Mouse (Mus musculus): ENCODE measurements around the gene Bicra. TPM values are rescaled to one million over a fixed set of nuclear protein-coding genes. Genes with fewer than 3 reads are reported as not detected.

Bicra gene
- polyA plus RNA-seq, 1 experiment = 30.6 TPM

DNA sequence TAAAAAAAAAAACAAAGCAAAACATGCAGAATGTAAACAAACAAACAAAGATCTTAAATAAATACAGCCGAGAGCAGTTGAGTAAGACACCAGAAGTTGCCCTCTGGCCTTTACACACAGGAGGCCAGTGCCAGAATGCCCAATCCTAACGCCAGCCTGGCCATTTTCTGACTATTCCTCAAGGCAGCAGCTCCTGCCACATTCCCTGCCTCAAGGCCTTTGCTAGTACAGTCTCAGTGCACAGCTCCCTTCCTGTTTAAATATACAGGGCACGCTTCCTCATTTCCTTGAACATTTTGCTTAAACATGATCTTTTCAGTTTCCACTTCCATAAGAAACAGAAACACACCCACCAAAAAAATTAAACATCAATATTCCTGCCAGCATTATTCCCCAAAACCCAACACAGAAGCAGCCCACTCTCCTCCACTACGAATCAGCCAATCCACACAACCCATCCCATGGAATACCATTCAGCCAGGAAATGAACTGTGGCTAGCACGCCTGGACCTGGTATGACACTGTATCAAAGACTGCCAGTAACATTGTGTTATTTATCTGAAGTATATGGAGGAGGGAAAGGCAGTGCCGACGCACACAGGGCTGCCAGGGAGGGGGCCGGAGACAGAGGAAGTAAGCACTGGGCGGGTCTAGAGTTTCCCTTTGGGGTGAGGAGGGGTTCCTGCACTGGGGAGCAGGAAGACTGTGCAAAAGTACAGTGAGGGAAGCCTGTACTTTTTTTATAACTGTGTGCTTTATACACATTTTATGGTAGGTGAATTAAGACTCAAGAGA is 29.5 kb downstream of the Bicra start:
- no peaks in the 10 kb centered on the region for H3K27me3 ChIP-seq (replicated peaks)
- no peaks in the 10 kb centered on the region for H3K9me3 ChIP-seq
- peaks cover 28% of the 10 kb centered on the region for H3K36me3 ChIP-seq (replicated peaks; ENCODE audit: low read length)
- TF ChIP-seq GATA1 (IDR thresholded peaks at IDR 0.05; ENCODE audit: borderline replicate concordance, low read length) = no peak
- no peak for TF ChIP-seq FLI1 (IDR thresholded peaks at IDR 0.05; ENCODE audit: low read length)
- H3K4me3 ChIP-seq (replicated peaks) = peak overlapping the region; percentile 81
- H3K4me1 ChIP-seq = peaks cover 98% of the 10 kb centered on the region

DNA sequence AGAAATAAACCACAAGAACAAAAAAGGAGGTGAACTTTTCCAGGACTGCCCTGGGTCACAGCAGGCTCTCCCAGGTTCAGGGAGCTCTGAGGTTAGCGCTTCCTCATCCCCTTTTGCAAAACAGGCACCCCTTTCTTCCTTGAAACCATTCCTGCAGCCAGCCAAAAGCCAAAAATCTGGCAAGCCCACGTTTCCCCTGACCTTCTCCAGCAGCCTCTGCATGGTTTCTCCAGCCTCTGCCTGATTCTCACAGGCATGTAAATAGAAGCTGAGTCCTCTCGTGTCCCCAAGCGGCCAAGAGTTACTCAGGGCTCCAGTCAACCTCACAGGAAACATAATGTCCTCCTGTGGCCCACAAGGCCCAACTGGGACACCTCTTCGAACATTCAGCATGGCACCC is 32.3 kb downstream of the Bicra start:
- Histone ChIP-seq H3K27me3 (replicated peaks) (no peaks in the 10 kb centered on the region), H3K4me1 (peaks cover 99% of the 10 kb centered on the region), H3K4me3 (replicated peaks) (no peak overlapping the region), H3K9me3 (no peaks in the 10 kb centered on the region), H3K36me3 (replicated peaks; ENCODE audit: low read length) (peaks cover 51% of the 10 kb centered on the region)
- TF ChIP-seq GATA1 (IDR thresholded peaks at IDR 0.05; ENCODE audit: borderline replicate concordance, low read length) (no peak), FLI1 (IDR thresholded peaks at IDR 0.05; ENCODE audit: low read length) (no peak)

DNA sequence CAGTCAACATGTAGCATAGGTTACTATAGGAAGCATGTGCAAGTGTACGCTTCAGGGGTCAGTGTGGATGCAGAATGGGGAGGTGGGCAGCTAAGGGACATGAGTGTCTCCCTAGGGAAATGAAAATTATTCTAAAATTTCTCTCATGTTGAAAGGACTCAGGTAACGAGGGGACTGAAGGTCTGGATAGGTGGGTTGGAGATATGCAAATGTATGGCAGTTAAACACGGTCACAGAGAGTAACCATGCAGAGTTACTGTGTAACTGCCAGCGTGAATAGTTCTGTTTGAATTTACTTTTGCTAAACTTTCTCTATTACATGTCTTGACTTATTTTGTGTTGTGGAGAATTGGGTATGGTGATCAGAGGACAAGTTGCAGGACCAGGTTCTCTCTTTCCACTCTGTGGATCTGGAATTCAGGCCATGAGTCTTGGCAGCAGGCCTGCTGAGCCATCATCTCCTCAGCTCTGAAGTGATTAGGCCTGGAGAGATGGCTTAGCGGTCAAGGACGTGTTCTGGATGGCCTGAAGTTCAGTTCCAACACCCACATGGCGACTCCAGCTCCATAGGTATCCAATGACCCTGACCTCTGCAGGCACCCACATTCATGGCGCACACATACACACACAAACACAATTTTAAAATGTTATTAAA is 33.1 kb downstream of the Bicra start:
- H3K4me1 ChIP-seq = peaks cover 99% of the 10 kb centered on the region
- H3K36me3 ChIP-seq (replicated peaks; ENCODE audit: low read length) = peaks cover 49% of the 10 kb centered on the region
- H3K27me3 ChIP-seq (replicated peaks) = no peaks in the 10 kb centered on the region
- H3K4me3 ChIP-seq (replicated peaks) = no peak overlapping the region
- no peaks in the 10 kb centered on the region for H3K9me3 ChIP-seq
- TF ChIP-seq FLI1 (IDR thresholded peaks at IDR 0.05; ENCODE audit: low read length) = no peak

DNA sequence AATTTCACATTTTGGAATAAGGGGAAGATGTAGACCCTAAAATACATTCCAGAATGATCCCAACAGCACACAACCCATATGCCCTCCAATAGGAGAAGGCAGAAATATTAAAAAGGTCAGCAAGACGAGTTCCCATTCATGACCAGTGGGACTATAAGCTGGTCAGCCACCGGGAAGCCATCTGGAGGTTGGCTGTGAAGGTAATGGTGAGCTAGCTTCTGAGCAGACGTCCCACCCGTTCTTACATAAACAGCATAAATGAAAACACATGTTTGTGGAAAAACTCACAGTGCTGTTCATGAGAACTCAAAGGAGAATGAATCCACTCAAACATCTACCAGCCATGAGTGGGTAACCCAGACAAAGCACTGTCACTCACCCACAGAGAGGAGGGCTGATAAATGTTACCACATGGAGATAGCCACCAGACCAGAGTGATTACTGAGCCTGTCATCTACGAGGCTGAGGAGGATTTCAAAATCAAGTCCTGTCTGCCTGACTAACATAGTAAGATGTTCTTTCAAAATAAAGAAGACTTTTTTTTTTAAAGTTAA is 33.9 kb downstream of the Bicra start:
- Histone ChIP-seq H3K36me3 (replicated peaks; ENCODE audit: low read length) (peaks cover 49% of the 10 kb centered on the region), H3K4me1 (peaks cover 97% of the 10 kb centered on the region)
- TF ChIP-seq FLI1 (IDR thresholded peaks at IDR 0.05; ENCODE audit: low read length) (no peak), GATA1 (IDR thresholded peaks at IDR 0.05; ENCODE audit: borderline replicate concordance, low read length) (no peak)

DNA sequence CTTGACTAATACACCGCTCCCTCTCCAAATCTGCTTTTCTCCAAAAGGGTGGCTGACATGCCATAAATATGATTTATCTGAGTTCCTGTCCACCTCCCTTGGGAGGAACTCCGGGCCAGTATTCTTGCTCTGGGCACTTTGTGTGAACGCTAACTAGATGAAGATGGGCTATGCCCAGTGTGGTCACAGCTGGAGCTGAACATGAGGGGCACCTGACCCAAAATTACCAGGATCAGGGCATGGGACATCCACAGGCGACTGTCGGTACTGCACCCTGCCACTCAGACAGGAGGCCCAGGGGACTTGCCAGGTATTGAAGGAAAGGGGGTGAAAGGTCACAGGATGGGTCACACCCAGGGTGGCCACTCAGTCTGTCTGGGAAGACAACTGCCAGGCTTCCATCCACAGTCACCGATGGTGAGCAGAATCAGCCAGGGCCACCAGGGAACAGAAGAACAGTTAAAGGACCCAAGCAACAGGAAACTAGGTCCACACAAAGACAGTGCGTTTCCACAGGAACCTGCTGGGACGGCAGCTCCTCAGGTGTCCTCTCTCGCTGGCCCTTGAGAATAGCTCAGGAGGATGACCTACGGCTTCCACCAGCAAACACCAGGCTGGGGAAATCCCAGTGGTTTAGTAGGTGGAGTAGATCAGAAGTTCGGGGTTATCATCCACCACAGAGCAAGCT is 35.0 kb downstream of the Bicra start:
- Histone ChIP-seq H3K4me1 (peaks cover 97% of the 10 kb centered on the region), H3K27me3 (replicated peaks) (no peaks in the 10 kb centered on the region), H3K9me3 (no peaks in the 10 kb centered on the region), H3K36me3 (replicated peaks; ENCODE audit: low read length) (peaks cover 56% of the 10 kb centered on the region), H3K4me3 (replicated peaks) (no peak overlapping the region)
- TF ChIP-seq FLI1 (IDR thresholded peaks at IDR 0.05; ENCODE audit: low read length) (no peak), GATA1 (IDR thresholded peaks at IDR 0.05; ENCODE audit: borderline replicate concordance, low read length) (no peak)

More for the DNA sequence above, 33.9 kb downstream of the Bicra start:
- no peaks in the 10 kb centered on the region for H3K27me3 ChIP-seq (replicated peaks)
- H3K4me3 ChIP-seq (replicated peaks) = no peak overlapping the region
- H3K9me3 ChIP-seq = no peaks in the 10 kb centered on the region

DNA sequence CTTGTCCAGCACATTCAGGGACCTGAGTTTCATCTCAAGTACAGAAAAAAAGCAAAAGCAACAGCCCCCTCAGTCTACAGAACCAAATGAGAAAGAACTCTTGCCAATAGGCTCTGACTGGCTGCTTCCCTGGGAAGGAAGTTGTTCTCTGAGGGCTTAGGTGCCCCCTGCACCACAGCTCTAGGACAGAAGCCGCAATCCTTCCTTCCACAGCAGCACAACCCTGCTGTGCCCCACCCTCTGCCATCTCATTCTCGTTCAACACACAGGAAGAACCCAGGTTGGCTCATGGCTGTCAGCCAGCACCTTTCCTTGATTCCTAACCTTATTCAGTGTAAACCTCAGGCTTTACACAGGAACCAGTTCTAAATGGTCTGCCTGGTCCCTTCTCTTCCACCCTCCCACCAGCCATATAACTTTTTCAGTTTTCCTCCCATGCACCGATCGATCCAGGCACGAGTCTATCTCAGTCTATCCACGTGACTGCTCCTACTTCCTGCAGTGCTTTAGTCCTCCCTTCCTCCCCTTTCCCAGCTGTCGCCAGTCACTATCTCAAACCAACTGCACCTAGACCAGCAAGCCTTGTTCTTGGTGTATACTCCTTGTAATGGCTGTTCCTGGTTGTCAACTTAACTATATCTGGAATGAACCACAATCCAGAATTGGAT is 36.2 kb downstream of the Bicra start:
- H3K36me3 ChIP-seq (replicated peaks; ENCODE audit: low read length) = peaks cover 65% of the 10 kb centered on the region
- H3K4me1 ChIP-seq = peaks cover 92% of the 10 kb centered on the region
- H3K4me3 ChIP-seq (replicated peaks) = peak overlapping the region; percentile 57
- no peaks in the 10 kb centered on the region for H3K27me3 ChIP-seq (replicated peaks)
- H3K9me3 ChIP-seq = no peaks in the 10 kb centered on the region
- TF ChIP-seq GATA1 (IDR thresholded peaks at IDR 0.05; ENCODE audit: borderline replicate concordance, low read length) (no peak), FLI1 (IDR thresholded peaks at IDR 0.05; ENCODE audit: low read length) (no peak)

DNA sequence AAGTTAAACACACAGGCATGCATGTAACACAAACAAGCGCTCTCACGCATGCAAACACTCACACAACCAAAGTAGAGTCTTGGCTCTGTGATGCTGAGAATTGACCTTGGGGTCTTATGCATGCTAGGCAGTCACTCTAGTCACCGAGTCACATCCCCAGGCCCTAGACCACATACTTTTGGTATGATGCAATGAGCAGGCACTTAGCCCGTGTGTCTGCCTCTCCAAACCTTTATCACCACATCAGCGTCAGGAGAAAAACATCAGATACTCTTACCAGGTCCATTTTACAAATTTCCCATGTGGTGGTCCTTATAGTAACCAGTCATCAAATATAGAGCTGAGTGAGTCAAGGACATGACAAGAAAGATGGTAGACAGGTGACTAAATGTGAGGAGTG is 37.1 kb downstream of the Bicra start:
- H3K4me1 ChIP-seq = peaks cover 90% of the 10 kb centered on the region
- H3K27me3 ChIP-seq (replicated peaks) = no peaks in the 10 kb centered on the region
- peaks cover 71% of the 10 kb centered on the region for H3K36me3 ChIP-seq (replicated peaks; ENCODE audit: low read length)
- no peak overlapping the region for H3K4me3 ChIP-seq (replicated peaks)
- no peaks in the 10 kb centered on the region for H3K9me3 ChIP-seq
- no peak for TF ChIP-seq GATA1 (IDR thresholded peaks at IDR 0.05; ENCODE audit: borderline replicate concordance, low read length)
- no peak for TF ChIP-seq FLI1 (IDR thresholded peaks at IDR 0.05; ENCODE audit: low read length)

DNA sequence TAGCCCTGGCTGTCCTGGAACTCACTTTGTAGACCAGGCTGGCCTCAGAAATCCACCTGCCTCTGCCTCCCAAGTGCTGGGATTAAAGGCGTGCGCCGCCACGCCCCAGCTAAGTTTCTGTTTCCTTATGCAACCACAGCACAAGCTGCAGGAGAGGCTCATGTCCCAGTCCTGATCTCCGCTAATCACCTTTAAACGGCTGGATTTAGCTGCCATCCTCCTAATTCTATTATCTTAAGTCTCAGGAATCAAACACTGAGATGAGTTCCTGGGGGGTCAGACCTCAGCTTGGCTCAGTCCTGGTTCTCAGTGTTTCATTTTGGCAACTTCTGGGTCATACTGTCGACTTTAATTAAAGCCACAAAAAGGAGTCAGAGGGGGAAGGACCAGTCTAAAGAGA is 38.1 kb downstream of the Bicra start:
- TF ChIP-seq GATA1 (IDR thresholded peaks at IDR 0.05; ENCODE audit: borderline replicate concordance, low read length) (no peak), FLI1 (IDR thresholded peaks at IDR 0.05; ENCODE audit: low read length) (no peak)
- Histone ChIP-seq H3K4me1 (peaks cover 87% of the 10 kb centered on the region), H3K36me3 (replicated peaks; ENCODE audit: low read length) (peaks cover 70% of the 10 kb centered on the region), H3K9me3 (no peaks in the 10 kb centered on the region), H3K27me3 (replicated peaks) (no peaks in the 10 kb centered on the region), H3K4me3 (replicated peaks) (no peak overlapping the region)

DNA sequence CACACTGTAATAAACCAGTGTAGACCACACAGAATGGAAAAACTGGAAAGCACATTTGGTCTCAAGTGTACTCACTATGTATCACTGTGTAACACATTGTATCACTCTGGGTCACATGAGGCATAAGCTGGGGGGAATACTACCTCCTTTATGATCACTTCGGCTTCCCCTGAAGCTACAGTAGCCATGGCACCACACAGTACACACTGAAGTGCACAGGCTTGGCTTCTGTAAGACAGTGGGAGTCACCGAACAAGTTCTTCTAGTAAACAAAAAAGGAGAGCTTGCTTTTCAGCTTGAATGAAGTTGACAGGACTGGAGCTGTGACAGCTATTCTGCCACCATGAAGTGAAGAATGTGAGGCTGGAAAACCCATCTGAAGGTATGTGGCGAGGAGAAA is 42.7 kb downstream of the Bicra start:
- H3K36me3 ChIP-seq (replicated peaks; ENCODE audit: low read length) = peaks cover 73% of the 10 kb centered on the region
- no peak for TF ChIP-seq GATA1 (IDR thresholded peaks at IDR 0.05; ENCODE audit: borderline replicate concordance, low read length)
- TF ChIP-seq FLI1 (IDR thresholded peaks at IDR 0.05; ENCODE audit: low read length) = no peak
- peaks cover 85% of the 10 kb centered on the region for H3K4me1 ChIP-seq
- H3K9me3 ChIP-seq = no peaks in the 10 kb centered on the region
- no peak overlapping the region for H3K4me3 ChIP-seq (replicated peaks)
- no peaks in the 10 kb centered on the region for H3K27me3 ChIP-seq (replicated peaks)
